Comparison of ENCODE assay signal across 27 mouse cellular contexts in the genomic region with DNA sequence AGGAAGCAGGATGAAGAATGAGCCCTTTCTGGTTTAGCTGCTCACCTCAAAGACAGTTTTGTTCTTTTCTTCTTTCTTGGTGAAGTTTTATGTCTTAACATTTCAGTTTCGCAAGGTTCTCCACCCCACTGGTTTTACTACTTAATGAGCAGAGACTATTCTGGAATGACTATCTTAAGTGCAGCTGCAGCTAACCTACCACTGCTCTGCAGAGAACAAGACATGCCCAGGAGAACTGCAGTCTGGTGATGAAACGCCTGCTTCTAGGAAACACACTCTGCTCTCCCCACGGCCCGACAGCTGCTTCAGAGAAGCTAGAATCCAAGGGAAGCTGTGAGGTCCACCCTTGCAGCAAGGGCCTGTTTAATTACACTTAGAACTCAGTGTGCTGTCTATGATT.
DNase-seq lines count a peak whose midpoint lies in the region; ATAC-seq lines count a peak whose summit lies in the region.
"Had no signal": no experiment of that assay in that cellular context is flagged by ENCODE, and none has a peak within 500 bp of the region (broad histone marks: within the 10 kb centered on the region; RNA-seq: fewer than 3 reads in every experiment).

No protein-coding gene starts in this region.

- H3K9ac ChIP-seq in kidney, embryonic 14.5 days (ENCODE audit: low read depth, low read length) = no peak overlapping the region
- H3K9ac ChIP-seq in lung, embryonic 15.5 days = no peak overlapping the region
- no peak overlapping the region for H3K9ac ChIP-seq in stomach, embryonic 16.5 days (ENCODE audit: low read length)
- H3K9ac ChIP-seq: forebrain, embryonic 12.5 days; forebrain, postnatal 0 days; liver, embryonic 13.5 days; midbrain, embryonic 13.5 days had no signal

- no peaks in the 10 kb centered on the region for H3K9me3 ChIP-seq in kidney, embryonic 14.5 days (ENCODE audit: control insufficient read depth, low read length)
- H3K9me3 ChIP-seq in lung, embryonic 15.5 days = no peaks in the 10 kb centered on the region
- H3K9me3 ChIP-seq in stomach, embryonic 16.5 days (replicated peaks; ENCODE audit: control insufficient read depth, low read length) = no peaks in the 10 kb centered on the region
- H3K9me3 ChIP-seq: forebrain, embryonic 12.5 days; G1E; hindbrain, embryonic 10.5 days; liver, embryonic 13.5 days; midbrain, embryonic 13.5 days had no signal

- H3K27ac ChIP-seq in kidney, embryonic 14.5 days (ENCODE audit: low read depth, low read length) = peak overlapping the region; percentile 17; the same call in 1 of the 2 replicates
- 0 out of 2 replicates have a peak overlapping the region, but pooled peaks have one; percentile 16 for H3K27ac ChIP-seq in lung, embryonic 15.5 days
- peak overlapping the region; percentile 12; the same call in 1 of the 2 replicates for H3K27ac ChIP-seq in stomach, embryonic 16.5 days (ENCODE audit: low read length)
- H3K27ac ChIP-seq: forebrain, embryonic 12.5 days; hindbrain, embryonic 10.5 days; hindbrain, postnatal 0 days; liver, embryonic 13.5 days; macrophage; midbrain, embryonic 13.5 days had no signal

- ATAC-seq in kidney, embryonic 14.5 days (ENCODE audit: low FRiP score, low TSS enrichment) = no peak
- ATAC-seq in lung, embryonic 15.5 days (ENCODE audit: borderline replicate concordance, extremely low read depth, low FRiP score, low TSS enrichment) = no peak
- ATAC-seq in stomach, embryonic 16.5 days (ENCODE audit: insufficient read depth, low FRiP score) = no peak
- ATAC-seq: forebrain, postnatal 0 days; hindbrain, postnatal 0 days; midbrain, embryonic 13.5 days had no signal

- peaks cover 50% of the 10 kb centered on the region for H3K4me1 ChIP-seq in kidney, embryonic 14.5 days (ENCODE audit: control insufficient read depth, insufficient read depth, low read length)
- H3K4me1 ChIP-seq in lung, embryonic 15.5 days = peaks cover 67% of the 10 kb centered on the region
- H3K4me1 ChIP-seq in stomach, embryonic 16.5 days (ENCODE audit: control insufficient read depth, insufficient read depth, low read length) = peaks cover 61% of the 10 kb centered on the region

- 0 out of 2 replicates have a peak, but pooled peaks cover 4% of the 10 kb centered on the region for H3K36me3 ChIP-seq in kidney, embryonic 14.5 days (ENCODE audit: control insufficient read depth, insufficient read depth, low read length)
- no peaks in the 10 kb centered on the region for H3K36me3 ChIP-seq in lung, embryonic 15.5 days
- no peaks in the 10 kb centered on the region for H3K36me3 ChIP-seq in stomach, embryonic 16.5 days (ENCODE audit: control insufficient read depth, insufficient read depth, low read length)
- H3K36me3 ChIP-seq: forebrain, embryonic 12.5 days; liver, embryonic 13.5 days; midbrain, embryonic 13.5 days had no signal

- H3K4me3 ChIP-seq in kidney, embryonic 14.5 days (ENCODE audit: low read length) = no peak overlapping the region
- no peak overlapping the region for H3K4me3 ChIP-seq in lung, embryonic 15.5 days
- H3K4me3 ChIP-seq in stomach, embryonic 16.5 days (replicated peaks; ENCODE audit: low read length) = no peak overlapping the region
- H3K4me3 ChIP-seq: erythroblast, embryonic 14.5 days; forebrain, embryonic 12.5 days; hindbrain, embryonic 10.5 days; liver, embryonic 13.5 days; midbrain, embryonic 13.5 days had no signal

- DNase-seq in kidney, postnatal 4 days = no peak
- no peak for DNase-seq in lung, postnatal 36 days
- peak; percentile 76 for DNase-seq in fat pad, adult 2 months (ENCODE audit: extremely low read depth, low read depth, low spot score)
- no peak for DNase-seq in cerebellum, postnatal 14 days
- DNase-seq: adrenal gland, postnatal 14 days; cerebellum, adult 11-12 months; cerebellum, adult 9-11 months; forebrain, postnatal 0 days; heart, postnatal 14 days; kidney, adult 11 months; kidney, postnatal 25 days; liver, embryonic 13.5 days; lung, adult 18-20 months; right cerebral cortex, postnatal 25 days; spleen, adult 18-20 months; thymus, adult 2 months; thymus, postnatal 36 days had no signal

- 16% methylated on average over 4 of the region's 4 CpGs for WGBS in kidney, embryonic 14.5 days
- 42% methylated on average over 4 of the region's 4 CpGs for WGBS in lung, embryonic 15.5 days
- WGBS in stomach, embryonic 16.5 days = 49% methylated on average over 4 of the region's 4 CpGs

- no peak overlapping the region for H3K4me2 ChIP-seq in kidney, embryonic 14.5 days (replicated peaks; ENCODE audit: low read depth, low read length)
- no peak overlapping the region for H3K4me2 ChIP-seq in lung, embryonic 15.5 days
- H3K4me2 ChIP-seq in stomach, embryonic 16.5 days (ENCODE audit: low read depth, low read length) = no peak overlapping the region
- H3K4me2 ChIP-seq: forebrain, embryonic 12.5 days; liver, embryonic 13.5 days; midbrain, embryonic 13.5 days had no signal

- H3K27me3 ChIP-seq in kidney, embryonic 14.5 days (ENCODE audit: control insufficient read depth, insufficient read depth, low read length) = no peaks in the 10 kb centered on the region
- H3K27me3 ChIP-seq in lung, embryonic 15.5 days = no peaks in the 10 kb centered on the region
- H3K27me3 ChIP-seq in stomach, embryonic 16.5 days (ENCODE audit: control insufficient read depth, insufficient read depth, low read length) = no peaks in the 10 kb centered on the region
- H3K27me3 ChIP-seq: forebrain, embryonic 12.5 days; liver, embryonic 13.5 days; midbrain, embryonic 13.5 days had no signal
